Mouse (Mus musculus): Measurements from ENCODE around the gene Ptprt.

DNA sequence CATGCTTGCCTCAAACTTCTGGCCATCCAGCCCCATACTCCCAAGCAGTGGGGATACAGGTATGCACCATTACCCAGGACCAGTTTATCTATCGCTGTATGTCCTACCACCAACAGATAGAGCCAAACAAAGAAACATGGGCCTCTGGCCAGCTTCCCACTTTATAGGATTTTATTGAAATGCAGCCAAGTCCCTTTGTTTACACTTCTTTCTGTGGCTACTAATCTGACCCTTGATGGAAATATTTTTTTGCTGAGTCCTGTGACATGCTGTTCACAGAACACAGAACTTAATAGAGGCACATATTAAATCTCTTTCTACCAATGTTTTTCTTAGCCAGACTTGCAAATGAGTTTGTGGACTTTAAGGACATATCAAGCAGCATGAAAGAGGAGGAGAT lies 23.4 kb downstream of the Ptprt start:
- no peak for TF ChIP-seq UBTF (IDR thresholded peaks at IDR 0.05; ENCODE audit: low read depth, low read length)
- no peak for TF ChIP-seq CHD2 (IDR thresholded peaks at IDR 0.05; ENCODE audit: low read length)
- TF ChIP-seq EP300 (IDR thresholded peaks at IDR 0.05; ENCODE audit: low read length) = no peak
- TF ChIP-seq POLR2A (IDR thresholded peaks at IDR 0.05; ENCODE audit: low read depth, low read length) = no peak
- no peak for TF ChIP-seq SMC3 (IDR thresholded peaks at IDR 0.05; ENCODE audit: low read depth, low read length)
- no peak for TF ChIP-seq CTCF (conservative IDR thresholded peaks at IDR 0.05 in 1 of 2, IDR thresholded peaks at IDR 0.05 in 1 of 2; ENCODE audit: low read depth in 2 of 2, low read length in 2 of 2)
- no peak for TF ChIP-seq GABPA (IDR thresholded peaks at IDR 0.05; ENCODE audit: insufficient replicate concordance, low read depth, low read length)
- TF ChIP-seq PAX5 (IDR thresholded peaks at IDR 0.05; ENCODE audit: low read length) = no peak
- no peak for TF ChIP-seq ZC3H11A (IDR thresholded peaks at IDR 0.05; ENCODE audit: low read depth, low read length)
- no peak for TF ChIP-seq ETS1 (conservative IDR thresholded peaks at IDR 0.05; ENCODE audit: low read depth, low read length)

All from CH12.LX (cell line).